Mouse (Mus musculus) neutrophil, adult 5-6 weeks (primary cell): ENCODE measurements at regions not wholly inside any gene's neighbourhood (a gene's known extent, or its start where the extent isn't known, plus 50 kb on each side); places are given as distances from the start of the nearest gene placed in this dataset.

Source experiments
- ATAC-seq: fragments of 151-379, 151-347 bp; 2 replicates; pipeline ENCODE4 v1.8.0; 2017; ENCODE audit warnings: mild to moderate bottlenecking, moderate TSS enrichment; ENCODE audit not compliant: insufficient number of reproducible peaks, poor library complexity, low FRiP score, severe bottlenecking; ENCODE audit errors: extremely low read depth

GRCm38 (mm10) chr4:54653097-54653776 lies 291.6 kb upstream of the Zfp462 start:
- ATAC-seq, result no peak
